8 mouse cellular contexts compared by ENCODE assay signal in genomic region chr3:65829230-65829629, GRCm38 (mm10).
DNase-seq lines count a peak whose midpoint lies in the region; ATAC-seq lines count a peak whose summit lies in the region.

No protein-coding gene starts in this region.

- H3K27ac ChIP-seq in liver, embryonic 11.5 days (ENCODE audit: low read depth, low read length): no peak overlapping the region
- H3K27ac ChIP-seq in stomach, embryonic 15.5 days: no peak overlapping the region

- ATAC-seq in liver, embryonic 11.5 days (replicated peaks; ENCODE audit: low FRiP score): no peak
- peak; percentile 50; the same call in 1 of the 2 replicates for ATAC-seq in stomach, embryonic 15.5 days (ENCODE audit: insufficient read depth, low FRiP score, low read depth)

- H3K9me3 ChIP-seq in liver, embryonic 11.5 days (ENCODE audit: control insufficient read depth, low read length): no peaks in the 10 kb centered on the region
- H3K9me3 ChIP-seq in stomach, embryonic 15.5 days: no peaks in the 10 kb centered on the region

- no peak overlapping the region for H3K9ac ChIP-seq in liver, embryonic 11.5 days (ENCODE audit: low read depth, low read length)
- no peak overlapping the region for H3K9ac ChIP-seq in stomach, embryonic 15.5 days

- H3K4me3 ChIP-seq in liver, embryonic 11.5 days (ENCODE audit: low read depth, low read length): no peak overlapping the region
- H3K4me3 ChIP-seq in stomach, embryonic 15.5 days (replicated peaks): no peak overlapping the region

- H3K27me3 ChIP-seq in liver, embryonic 11.5 days (replicated peaks; ENCODE audit: control insufficient read depth, insufficient read depth, low read length): no peaks in the 10 kb centered on the region
- no peaks in the 10 kb centered on the region for H3K27me3 ChIP-seq in stomach, embryonic 15.5 days (replicated peaks)

- WGBS in liver, embryonic 11.5 days: 38% methylated on average over 7 of the region's 7 CpGs
- 18% methylated on average over 7 of the region's 7 CpGs for WGBS in stomach, embryonic 15.5 days

- H3K4me1 ChIP-seq in liver, embryonic 11.5 days (replicated peaks; ENCODE audit: control insufficient read depth, insufficient read depth, low read length): no peaks in the 10 kb centered on the region
- H3K4me1 ChIP-seq in stomach, embryonic 15.5 days: no peaks in the 10 kb centered on the region

- H3K4me2 ChIP-seq in liver, embryonic 11.5 days: no peak overlapping the region
- no peak overlapping the region for H3K4me2 ChIP-seq in stomach, embryonic 15.5 days

- DNase-seq in liver: peak; percentile 53
- DNase-seq in liver, embryonic 11.5 days (ENCODE audit: low spot score): no peak
- peak; percentile 36 to 78 for DNase-seq in cerebellum, postnatal 4 days (ENCODE audit: low spot score in 2 of 2)
- DNase-seq in heart, adult 8-10 months (ENCODE audit: low spot score): peak; percentile 69
- peak; percentile 72 to 79 for DNase-seq in kidney, adult 8-10 months
- peak; percentile 75 for DNase-seq in lung, postnatal 36 days
- DNase-seq in natural killer cell, adult 2 months (ENCODE audit: low spot score in 2 of 2): no peak

- no peaks in the 10 kb centered on the region for H3K36me3 ChIP-seq in liver, embryonic 11.5 days (ENCODE audit: control insufficient read depth, insufficient read depth, low read length)
- no peaks in the 10 kb centered on the region for H3K36me3 ChIP-seq in stomach, embryonic 15.5 days

Comparison
In these comparisons a context has a peak if more than half of its experiments do, and no peak if none do; other contexts are left out.
1. DNase-seq: peak in liver (single experiment), cerebellum, postnatal 4 days (2 of 2), heart, adult 8-10 months (single experiment), kidney, adult 8-10 months (2 of 2) and lung, postnatal 36 days (single experiment); none in liver, embryonic 11.5 days (single experiment) and natural killer cell, adult 2 months (0 of 2).